In genomic region chr4:59897814-59898520, GRCm38 (mm10) we compare ENCODE assay signal across 25 mouse cellular contexts. TPM values are rescaled to one million over a fixed set of nuclear protein-coding genes. Genes with fewer than 3 reads are reported as not detected.
DNase-seq lines count a peak whose midpoint lies in the region; ATAC-seq and TF ChIP-seq lines count a peak whose summit lies in the region.
"Had no signal": no experiment of that assay in that cellular context is flagged by ENCODE, and none has a peak within 500 bp of the region (broad histone marks: within the 10 kb centered on the region; RNA-seq: fewer than 3 reads in every experiment).

No protein-coding gene starts in this region.

- no peak for TF ChIP-seq CTCF in lung, embryonic 14.5 days (IDR thresholded peaks at IDR 0.05; ENCODE audit: low read depth)
- no peak for TF ChIP-seq CTCF in lung, adult 2 months (IDR thresholded peaks at IDR 0.05; ENCODE audit: insufficient read depth, low read length)
- no peak for TF ChIP-seq CTCF in bone marrow, adult 2 months (IDR thresholded peaks at IDR 0.05; ENCODE audit: control insufficient read depth, insufficient read depth, low read length)

- no peak for ATAC-seq in heart, embryonic 13.5 days (ENCODE audit: extremely low read depth, insufficient number of reproducible peaks, low FRiP score, low TSS enrichment)
- no peak for ATAC-seq in lung, embryonic 14.5 days (ENCODE audit: insufficient read depth)
- 0 out of 2 replicates have a peak, but pooled peaks have one; percentile 41 for ATAC-seq in stomach, embryonic 15.5 days (ENCODE audit: insufficient read depth, low FRiP score, low read depth)
- ATAC-seq: forebrain, embryonic 15.5 days; inflammation-experienced regulatory T-cells, adult 6 months; liver, postnatal 0 days had no signal

- DNase-seq in heart, adult 9 months (ENCODE audit: low spot score in 2 of 2): no peak
- no peak for DNase-seq in lung, embryonic 14.5 days
- no peak for DNase-seq in lung, adult 2 months
- no peak for DNase-seq in gastrocnemius, postnatal 36 days
- DNase-seq: adrenal gland, adult 8-10 months; cerebellum, adult 11-12 months; cerebellum, postnatal 14 days; gastrocnemius, postnatal 14 days; kidney, adult 9 months; kidney, postnatal 25 days; liver, postnatal 0 days; midbrain, embryonic 14.5 days; right cerebral cortex, adult 18-20 months had no signal

- WGBS in heart, embryonic 13.5 days: 47% methylated on average over 12 of the region's 12 CpGs
- WGBS in lung, embryonic 14.5 days: 70% methylated on average over 12 of the region's 12 CpGs
- 55% methylated on average over 12 of the region's 12 CpGs for WGBS in lung, adult 2 months
- 85% methylated on average over 12 of the region's 12 CpGs for WGBS in bone marrow, adult 2 months
- WGBS in stomach, embryonic 15.5 days: 68% methylated on average over 12 of the region's 12 CpGs

- H3K4me1 ChIP-seq in heart, embryonic 13.5 days: peaks cover 56% of the 10 kb centered on the region
- H3K4me1 ChIP-seq in lung, embryonic 14.5 days (ENCODE audit: insufficient read depth): no peaks in the 10 kb centered on the region
- peaks cover 3% of the 10 kb centered on the region for H3K4me1 ChIP-seq in lung, adult 2 months (ENCODE audit: control insufficient read depth, insufficient read depth, low read length)
- no peaks in the 10 kb centered on the region for H3K4me1 ChIP-seq in bone marrow, adult 2 months (ENCODE audit: control insufficient read depth, insufficient read depth, low read length)
- peaks cover 5% of the 10 kb centered on the region; the same call in 1 of the 2 replicates for H3K4me1 ChIP-seq in stomach, embryonic 15.5 days
- H3K4me1 ChIP-seq: embryonic facial prominence, embryonic 13.5 days; forebrain, embryonic 15.5 days; hindbrain, embryonic 12.5 days; neural tube, embryonic 13.5 days had no signal

- intact Hi-C loops in gastrocnemius, postnatal 36 days (cut with DNase I): no loop called here

- H3K9ac ChIP-seq in heart, embryonic 13.5 days: peak overlapping the region; percentile 38
- no peak overlapping the region for H3K9ac ChIP-seq in lung, embryonic 14.5 days
- H3K9ac ChIP-seq in stomach, embryonic 15.5 days: no peak overlapping the region
- H3K9ac ChIP-seq: embryonic facial prominence, embryonic 13.5 days; forebrain, embryonic 15.5 days; hindbrain, embryonic 12.5 days; liver, postnatal 0 days; neural tube, embryonic 13.5 days had no signal

- H3K4me2 ChIP-seq in heart, embryonic 13.5 days: no peak overlapping the region
- no peak overlapping the region for H3K4me2 ChIP-seq in lung, embryonic 14.5 days
- H3K4me2 ChIP-seq in stomach, embryonic 15.5 days: no peak overlapping the region
- H3K4me2 ChIP-seq: embryonic facial prominence, embryonic 13.5 days; forebrain, embryonic 15.5 days; hindbrain, embryonic 12.5 days; neural tube, embryonic 13.5 days had no signal

- H3K36me3 ChIP-seq in heart, embryonic 13.5 days: peaks cover 56% of the 10 kb centered on the region
- peaks cover 29% of the 10 kb centered on the region for H3K36me3 ChIP-seq in lung, embryonic 14.5 days (ENCODE audit: insufficient read depth)
- H3K36me3 ChIP-seq in stomach, embryonic 15.5 days: peaks cover 8% of the 10 kb centered on the region; the same call in 1 of the 2 replicates
- H3K36me3 ChIP-seq: forebrain, embryonic 15.5 days had no signal

- TF ChIP-seq POLR2A in lung, adult 2 months (IDR thresholded peaks at IDR 0.05; ENCODE audit: borderline replicate concordance, extremely low read depth, low read depth, low read length): no peak
- no peak for TF ChIP-seq POLR2A in bone marrow, adult 2 months (IDR thresholded peaks at IDR 0.05; ENCODE audit: borderline replicate concordance, control insufficient read depth, low read depth, low read length)

- no peak overlapping the region for H3K4me3 ChIP-seq in heart, embryonic 13.5 days
- H3K4me3 ChIP-seq in lung, embryonic 14.5 days (ENCODE audit: low read depth, low read length): no peak overlapping the region
- no peak overlapping the region for H3K4me3 ChIP-seq in lung, adult 2 months (replicated peaks; ENCODE audit: extremely low read depth, low read depth, low read length)
- H3K4me3 ChIP-seq in bone marrow, adult 2 months (replicated peaks; ENCODE audit: control insufficient read depth, low read depth, low read length): no peak overlapping the region
- H3K4me3 ChIP-seq in stomach, embryonic 15.5 days (replicated peaks): no peak overlapping the region
- H3K4me3 ChIP-seq: embryonic facial prominence, embryonic 13.5 days; forebrain, embryonic 15.5 days; hindbrain, embryonic 12.5 days; neural tube, embryonic 13.5 days had no signal

- H3K9me3 ChIP-seq in heart, embryonic 13.5 days: no peaks in the 10 kb centered on the region
- no peaks in the 10 kb centered on the region for H3K9me3 ChIP-seq in lung, embryonic 14.5 days (ENCODE audit: low read depth, low read length)
- no peaks in the 10 kb centered on the region for H3K9me3 ChIP-seq in stomach, embryonic 15.5 days
- H3K9me3 ChIP-seq: embryonic facial prominence, embryonic 13.5 days; forebrain, embryonic 15.5 days; hindbrain, embryonic 12.5 days; neural tube, embryonic 13.5 days had no signal

- peak overlapping the region; percentile 94 for H3K27ac ChIP-seq in heart, embryonic 13.5 days (replicated peaks)
- peak overlapping the region; percentile 24; the same call in 1 of the 2 replicates for H3K27ac ChIP-seq in lung, embryonic 14.5 days (ENCODE audit: low read depth)
- 0 out of 2 replicates have a peak overlapping the region, but pooled peaks have one; percentile 11 for H3K27ac ChIP-seq in bone marrow, adult 2 months (ENCODE audit: control insufficient read depth, insufficient read depth, low read depth, low read length, poor library complexity)
- H3K27ac ChIP-seq in stomach, embryonic 15.5 days: peak overlapping the region; percentile 54
- H3K27ac ChIP-seq: embryonic facial prominence, embryonic 13.5 days; forebrain, embryonic 15.5 days; hindbrain, embryonic 12.5 days; neural tube, embryonic 13.5 days had no signal

- no peaks in the 10 kb centered on the region for H3K27me3 ChIP-seq in heart, embryonic 13.5 days (replicated peaks)
- no peaks in the 10 kb centered on the region for H3K27me3 ChIP-seq in lung, embryonic 14.5 days (ENCODE audit: insufficient read depth, low read length)
- no peaks in the 10 kb centered on the region for H3K27me3 ChIP-seq in stomach, embryonic 15.5 days (replicated peaks)
- H3K27me3 ChIP-seq: embryonic facial prominence, embryonic 13.5 days; forebrain, embryonic 15.5 days; hindbrain, embryonic 12.5 days; neural tube, embryonic 13.5 days had no signal

RNA-seq across cellular contexts. Expression of gene Slc46a2, which starts 16.9 kb away (rescaled TPM):
- 0.15 and 0.74 TPM in 2 replicates for polyA plus RNA-seq in heart, embryonic 13.5 days (2015; fragmentation: Nextera tagmentation; extraction: Ambion mirVana)
- 0.07 and 0.12 TPM in 2 replicates for polyA plus RNA-seq in lung, embryonic 14.5 days (2014; fragmentation: Nextera tagmentation; extraction: Ambion mirVana)
- polyA plus RNA-seq in lung, adult 2 months (2012; rRNA removed): 2.5 TPM in 1 of 2 replicates, not detected in the other
- polyA plus RNA-seq in bone marrow, adult 2 months (2011; ENCODE audit: insufficient read depth, insufficient read length, low replicate concordance, missing spikeins): not detected in 2 replicates
- 0.10 TPM in 1 of 2 replicates, not detected in the other for polyA plus RNA-seq in stomach, embryonic 15.5 days (2015; fragmentation: Nextera tagmentation; extraction: Ambion mirVana)
- under 1 TPM in 1 of 2 experiments, not detected in 1; 0.15 TPM for total RNA-seq in gastrocnemius, postnatal 36 days (2021)
- total RNA-seq: adrenal gland, adult 8-10 months; gastrocnemius, postnatal 14 days; layer of hippocampus, adult 8-10 months; left cerebral cortex, postnatal 36 days; liver, adult 2 months; megakaryocyte, adult 5-6 weeks had no signal
- polyA plus RNA-seq: liver, adult 2 months; liver, postnatal 0 days; midbrain, embryonic 14.5 days; neural tube, embryonic 13.5 days had no signal

Comparison
In these comparisons a context has a peak if more than half of its experiments do, and no peak if none do; other contexts are left out.
1. H3K27ac ChIP-seq: peak in every context shown above with its lines; median percentile 94 in heart, embryonic 13.5 days; 54 in stomach, embryonic 15.5 days; 24 in lung, embryonic 14.5 days; 11 in bone marrow, adult 2 months.